ENCODE assay signal across 8 mouse cellular contexts in the genomic region with DNA sequence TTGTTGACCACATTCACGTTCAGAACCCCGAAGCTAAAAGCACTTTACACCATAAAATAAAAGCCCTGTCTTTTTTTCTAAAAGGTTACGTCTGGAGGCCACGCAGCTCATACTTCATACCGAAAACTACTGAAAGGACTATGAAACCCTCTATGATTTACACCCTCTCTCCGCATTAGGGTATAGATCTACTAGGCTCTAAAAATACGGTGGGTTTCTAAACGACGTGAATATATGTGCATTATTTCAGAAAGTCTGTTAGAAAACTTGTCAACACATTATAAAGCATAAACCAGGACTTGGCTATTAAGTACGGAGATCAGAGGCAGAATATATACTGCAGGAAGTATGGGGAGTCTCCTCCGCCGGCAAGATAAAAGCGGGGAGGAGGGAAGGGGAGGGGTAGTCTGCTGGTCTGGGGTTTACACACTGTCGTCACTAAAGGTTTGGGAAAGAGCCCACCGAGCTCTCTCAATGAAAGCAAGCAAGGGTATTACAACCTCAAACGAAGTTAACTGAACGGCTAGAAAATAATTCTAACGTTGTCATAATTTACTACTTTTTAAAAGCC. TPM values are rescaled to one million over a fixed set of nuclear protein-coding genes. Genes with fewer than 3 reads are reported as not detected.
A peak's percentile ranks its signal among the peaks of the same experiment; 100 is the strongest.
DNase-seq lines count a peak whose midpoint lies in the region; ATAC-seq lines count a peak whose summit lies in the region.

No protein-coding gene starts in this region.

- H3K36me3 ChIP-seq in neural tube, embryonic 11.5 days (ENCODE audit: control insufficient read depth, insufficient read depth, low read length) = no peaks in the 10 kb centered on the region
- no peaks in the 10 kb centered on the region for H3K36me3 ChIP-seq in hindbrain, embryonic 12.5 days
- H3K36me3 ChIP-seq in midbrain, embryonic 11.5 days (ENCODE audit: control insufficient read depth, insufficient read depth, low read length) = no peaks in the 10 kb centered on the region

- H3K4me3 ChIP-seq in neural tube, embryonic 11.5 days (ENCODE audit: low read depth, low read length) = peak overlapping the region; percentile 26
- peak overlapping the region; percentile 67 for H3K4me3 ChIP-seq in hindbrain, embryonic 12.5 days
- peak overlapping the region; percentile 28 for H3K4me3 ChIP-seq in midbrain, embryonic 11.5 days (ENCODE audit: low read depth, low read length)

- no peak for ATAC-seq in neural tube, embryonic 11.5 days (ENCODE audit: insufficient read depth, low FRiP score, low TSS enrichment)
- ATAC-seq in hindbrain, embryonic 12.5 days (ENCODE audit: low FRiP score) = no peak
- ATAC-seq in midbrain, embryonic 11.5 days (ENCODE audit: low FRiP score) = no peak

- H3K4me2 ChIP-seq in neural tube, embryonic 11.5 days (ENCODE audit: low read depth) = peak overlapping the region; percentile 99
- peak overlapping the region; percentile 90 for H3K4me2 ChIP-seq in hindbrain, embryonic 12.5 days (replicated peaks)
- H3K4me2 ChIP-seq in midbrain, embryonic 11.5 days = peak overlapping the region; percentile 100

- no peaks in the 10 kb centered on the region for H3K27me3 ChIP-seq in neural tube, embryonic 11.5 days (ENCODE audit: control insufficient read depth, insufficient read depth, low read length)
- H3K27me3 ChIP-seq in hindbrain, embryonic 12.5 days = no peaks in the 10 kb centered on the region
- H3K27me3 ChIP-seq in midbrain, embryonic 11.5 days (ENCODE audit: control insufficient read depth, insufficient read depth, low read length) = peaks cover 4% of the 10 kb centered on the region

- under 1% methylated on average over 18 of the region's 18 CpGs for WGBS in neural tube, embryonic 11.5 days
- WGBS in hindbrain, embryonic 12.5 days = 1% methylated on average over 18 of the region's 18 CpGs
- 2% methylated on average over 18 of the region's 18 CpGs for WGBS in midbrain, embryonic 11.5 days

- peaks cover 14% of the 10 kb centered on the region for H3K4me1 ChIP-seq in neural tube, embryonic 11.5 days (ENCODE audit: control insufficient read depth, insufficient read depth, low read length)
- peaks cover 15% of the 10 kb centered on the region; the same call in 1 of the 2 replicates for H3K4me1 ChIP-seq in hindbrain, embryonic 12.5 days
- H3K4me1 ChIP-seq in midbrain, embryonic 11.5 days (ENCODE audit: control insufficient read depth, insufficient read depth, low read length) = peaks cover 10% of the 10 kb centered on the region

- DNase-seq in neural tube, embryonic 11.5 days (ENCODE audit: low spot score) = no peak
- DNase-seq in neural tube, embryonic 10.5 days (ENCODE audit: extremely low spot score, low spot score) = no peak
- DNase-seq in midbrain, embryonic 11.5 days (ENCODE audit: low spot score, missing footprints) = peak; percentile 95
- DNase-seq in yolk sac, embryonic 10.5 days (ENCODE audit: low spot score) = peak; percentile 24
- DNase-seq in urinary bladder, postnatal 36 days (ENCODE audit: low spot score in 2 of 2) = no peak
- DNase-seq in Muller cell, postnatal 12 days (ENCODE audit: inconsistent ontology term) = no peak
- DNase-seq in spleen, postnatal 14 days (ENCODE audit: low spot score in 2 of 2) = no peak

- no peaks in the 10 kb centered on the region for H3K9me3 ChIP-seq in neural tube, embryonic 11.5 days (ENCODE audit: control insufficient read depth, low read length)
- no peaks in the 10 kb centered on the region for H3K9me3 ChIP-seq in hindbrain, embryonic 12.5 days (replicated peaks)
- no peaks in the 10 kb centered on the region for H3K9me3 ChIP-seq in midbrain, embryonic 11.5 days (ENCODE audit: control insufficient read depth, low read length)

- H3K9ac ChIP-seq in neural tube, embryonic 11.5 days (ENCODE audit: low read length) = no peak overlapping the region
- peak overlapping the region; percentile 35; the same call in 1 of the 2 replicates for H3K9ac ChIP-seq in hindbrain, embryonic 12.5 days
- H3K9ac ChIP-seq in midbrain, embryonic 11.5 days (ENCODE audit: low read length) = no peak overlapping the region

- H3K27ac ChIP-seq in neural tube, embryonic 11.5 days (ENCODE audit: low read depth, low read length) = no peak overlapping the region
- no peak overlapping the region for H3K27ac ChIP-seq in hindbrain, embryonic 12.5 days
- no peak overlapping the region for H3K27ac ChIP-seq in midbrain, embryonic 11.5 days (ENCODE audit: low read depth, low read length)

RNA-seq across cellular contexts. Expression of gene A830031A19Rik, which starts 0.7 kb away (rescaled TPM):
- not detected in 2 replicates for polyA plus RNA-seq in neural tube, embryonic 11.5 days (2014; fragmentation: Nextera tagmentation; extraction: Ambion mirVana)
- not detected in 2 replicates for polyA plus RNA-seq in hindbrain, embryonic 12.5 days (2016; fragmentation: Nextera tagmentation; extraction: Ambion mirVana)
- not detected in 2 replicates for polyA plus RNA-seq in midbrain, embryonic 11.5 days (2014; fragmentation: Nextera tagmentation; extraction: Ambion mirVana)

RNA-seq across cellular contexts. Expression of gene Bcl11a, which starts 3.8 kb away (rescaled TPM):
- 72.2 and 72.7 TPM in 2 replicates for polyA plus RNA-seq in neural tube, embryonic 11.5 days (2014; fragmentation: Nextera tagmentation; extraction: Ambion mirVana)
- 89.1 and 94.8 TPM in 2 replicates for polyA plus RNA-seq in hindbrain, embryonic 12.5 days (2016; fragmentation: Nextera tagmentation; extraction: Ambion mirVana)
- polyA plus RNA-seq in midbrain, embryonic 11.5 days (2014; fragmentation: Nextera tagmentation; extraction: Ambion mirVana) = 42.5 and 44.1 TPM in 2 replicates

Comparison
In these comparisons a context has a peak if more than half of its experiments do, and no peak if none do; other contexts are left out.
1. DNase-seq: peak in midbrain, embryonic 11.5 days (single experiment) and yolk sac, embryonic 10.5 days (single experiment); none in neural tube, embryonic 11.5 days (single experiment), neural tube, embryonic 10.5 days (single experiment), urinary bladder, postnatal 36 days (0 of 2), Muller cell, postnatal 12 days (single experiment) and spleen, postnatal 14 days (0 of 2).
2. Peak in every context shown above with its lines, with median percentiles within 50 percentile points of each other: H3K4me2 ChIP-seq and H3K4me3 ChIP-seq.